Mouse (Mus musculus): Measurements from ENCODE around the gene Mob3a. TPM values are rescaled to one million over a fixed set of nuclear protein-coding genes. Genes with fewer than 3 reads are reported as not detected.

The Mob3a gene
- polyA plus RNA-seq, 1 experiment from 2014 or later = 61.5 TPM

DNA sequence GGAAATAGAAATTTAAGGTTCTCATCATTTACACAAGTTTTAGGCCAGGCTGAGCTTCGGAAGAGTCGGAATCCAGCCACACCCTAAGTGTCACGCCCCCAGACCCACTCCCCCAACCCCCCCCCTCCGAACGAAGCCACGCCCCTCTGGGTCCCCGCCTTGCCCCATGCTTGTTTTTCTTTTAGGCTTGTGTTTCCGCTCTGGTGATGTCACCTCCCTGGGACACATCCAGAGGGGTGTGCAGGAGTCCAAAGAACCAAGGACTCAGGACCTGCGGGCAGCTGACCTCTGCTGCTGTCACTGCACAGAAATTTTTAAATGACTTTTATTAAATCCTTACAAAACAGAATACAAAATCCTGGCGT lies 36.8 kb downstream of the Mob3a start:
- no peaks in the 10 kb centered on the region for H3K9me3 ChIP-seq
- no peak overlapping the region for H3K9ac ChIP-seq
- 18% methylated on average over 10 of the region's 10 CpGs for WGBS
- peak overlapping the region; percentile 16; the same call in 1 of the 2 replicates for H3K4me2 ChIP-seq (replicated peaks)
- H3K27ac ChIP-seq = no peak overlapping the region
- H3K36me3 ChIP-seq = peaks cover 48% of the 10 kb centered on the region
- H3K4me3 ChIP-seq = no peak overlapping the region
- H3K27me3 ChIP-seq (replicated peaks) = no peaks in the 10 kb centered on the region
- ATAC-seq (ENCODE audit: low FRiP score, low read depth) = no peak
- peaks cover 21% of the 10 kb centered on the region for H3K4me1 ChIP-seq

DNA sequence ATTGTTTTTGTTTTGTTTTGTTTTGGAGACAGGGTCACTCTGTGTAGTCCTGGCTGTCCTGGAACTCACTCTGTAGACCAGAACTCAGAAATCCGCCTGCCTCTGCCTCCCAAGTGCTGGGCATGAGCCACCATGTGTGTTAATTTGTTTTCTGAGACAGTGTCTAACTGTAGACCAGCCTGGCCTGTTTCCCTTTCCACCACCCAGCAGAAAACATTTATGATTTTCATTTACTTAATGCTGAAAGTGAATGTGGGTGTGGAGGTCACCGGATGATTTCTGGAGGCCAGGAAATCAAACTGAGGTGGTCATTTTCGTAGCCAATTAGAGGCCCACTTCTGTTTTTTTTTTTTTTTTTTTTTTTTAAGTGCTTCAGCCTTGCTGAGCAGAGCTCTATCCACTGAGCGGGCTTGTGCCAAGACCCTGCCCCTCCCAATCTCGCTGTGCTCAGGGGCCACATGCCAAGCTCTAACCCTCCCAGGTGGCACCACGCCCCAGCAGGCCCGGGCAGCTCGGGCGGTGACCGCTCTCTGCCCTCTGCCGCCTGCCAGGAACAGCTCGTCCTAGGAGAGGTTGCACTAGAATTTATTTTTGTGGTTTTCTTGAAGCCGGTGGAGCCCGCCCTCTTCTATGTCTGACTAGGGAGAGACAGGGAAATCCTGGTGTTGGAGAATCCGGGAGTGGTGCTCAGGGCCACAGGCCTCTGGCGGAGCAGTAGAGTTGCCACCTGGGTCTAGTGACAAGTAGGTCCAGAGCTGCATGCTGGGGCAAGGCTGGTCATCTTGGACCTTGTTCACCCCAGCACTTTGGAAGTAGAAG lies 37.4 kb downstream of the Mob3a start:
- 47% methylated on average over 16 of the region's 16 CpGs for WGBS
- Histone ChIP-seq H3K27ac (no peak overlapping the region), H3K4me2 (replicated peaks) (peak overlapping the region; percentile 16; the same call in 1 of the 2 replicates)

DNA sequence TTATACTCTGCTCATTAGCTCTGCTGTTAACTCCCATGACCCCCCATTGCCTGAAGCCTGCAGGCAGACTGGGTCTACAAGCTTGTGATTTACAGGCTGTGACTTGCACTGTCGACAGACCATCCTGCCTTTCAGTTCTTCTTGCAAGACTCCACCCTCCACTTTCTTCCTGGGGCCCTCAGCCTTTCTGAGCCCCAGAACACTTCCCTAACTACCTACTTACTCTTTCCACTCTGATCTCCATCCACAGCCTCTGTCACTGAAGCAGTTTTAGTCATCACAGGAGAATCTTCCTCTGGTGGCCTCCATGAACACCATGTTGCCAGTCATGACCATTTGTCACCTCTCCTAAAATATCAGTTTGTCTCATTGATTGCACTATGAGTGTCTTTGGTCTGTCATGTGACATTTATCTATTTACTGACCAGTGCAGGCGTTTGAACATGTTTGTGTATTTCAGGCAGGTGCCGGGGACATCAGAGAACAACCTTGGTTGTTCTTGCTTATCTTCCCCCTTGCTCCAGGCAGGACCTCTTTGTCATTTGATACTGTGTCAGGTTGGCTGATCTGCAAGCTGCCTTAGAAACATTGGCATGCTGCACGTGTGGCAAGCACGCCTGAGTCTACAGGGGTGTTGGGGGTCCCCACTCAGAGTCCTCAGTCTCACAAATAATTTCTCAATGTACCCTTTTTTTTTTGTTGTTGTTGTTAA lies 38.1 kb downstream of the Mob3a start:
- peaks cover 21% of the 10 kb centered on the region for H3K4me1 ChIP-seq

More for the DNA sequence above, 37.4 kb downstream of the Mob3a start:
- Histone ChIP-seq H3K9me3 (no peaks in the 10 kb centered on the region), H3K4me3 (no peak overlapping the region), H3K4me1 (peaks cover 21% of the 10 kb centered on the region), H3K27me3 (replicated peaks) (no peaks in the 10 kb centered on the region), H3K9ac (no peak overlapping the region), H3K36me3 (peaks cover 42% of the 10 kb centered on the region)
- no peak for ATAC-seq (ENCODE audit: low FRiP score, low read depth)

DNA sequence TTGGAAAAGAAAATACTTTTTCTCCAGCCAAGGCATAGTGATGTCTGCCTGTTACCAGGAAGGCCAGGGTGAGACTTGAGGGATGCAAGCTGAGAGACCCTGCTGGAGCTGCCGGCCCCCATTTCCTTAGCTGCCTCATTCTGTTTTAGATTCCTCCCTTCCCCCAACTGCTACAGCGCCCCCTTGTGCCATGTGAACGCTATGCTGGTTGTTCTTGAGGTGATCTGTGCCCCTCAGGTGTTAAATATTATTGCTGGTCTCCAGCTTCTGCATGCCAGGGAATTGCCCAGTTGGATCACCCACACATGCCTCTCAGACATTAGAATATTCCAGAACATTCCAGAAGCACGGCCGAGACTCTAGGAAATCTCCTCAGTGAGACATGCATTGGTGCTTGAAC lies 40.6 kb downstream of the Mob3a start:
- H3K27ac ChIP-seq = no peak overlapping the region
- H3K4me3 ChIP-seq = no peak overlapping the region
- no peak overlapping the region for H3K9ac ChIP-seq
- WGBS = 37% methylated on average over 5 of the region's 5 CpGs
- H3K4me2 ChIP-seq (replicated peaks) = no peak overlapping the region
- no peak for ATAC-seq (ENCODE audit: low FRiP score, low read depth)
- peaks cover 27% of the 10 kb centered on the region for H3K4me1 ChIP-seq
- H3K36me3 ChIP-seq = peaks cover 9% of the 10 kb centered on the region
- no peaks in the 10 kb centered on the region for H3K27me3 ChIP-seq (replicated peaks)
- no peaks in the 10 kb centered on the region for H3K9me3 ChIP-seq

More for the DNA sequence above, 38.1 kb downstream of the Mob3a start:
- Histone ChIP-seq H3K27me3 (replicated peaks) (no peaks in the 10 kb centered on the region), H3K36me3 (peaks cover 34% of the 10 kb centered on the region), H3K27ac (no peak overlapping the region), H3K4me2 (replicated peaks) (no peak overlapping the region), H3K9me3 (no peaks in the 10 kb centered on the region), H3K9ac (no peak overlapping the region), H3K4me3 (no peak overlapping the region)
- 56% methylated on average over 5 of the region's 5 CpGs for WGBS
- no peak for ATAC-seq (ENCODE audit: low FRiP score, low read depth)

DNA sequence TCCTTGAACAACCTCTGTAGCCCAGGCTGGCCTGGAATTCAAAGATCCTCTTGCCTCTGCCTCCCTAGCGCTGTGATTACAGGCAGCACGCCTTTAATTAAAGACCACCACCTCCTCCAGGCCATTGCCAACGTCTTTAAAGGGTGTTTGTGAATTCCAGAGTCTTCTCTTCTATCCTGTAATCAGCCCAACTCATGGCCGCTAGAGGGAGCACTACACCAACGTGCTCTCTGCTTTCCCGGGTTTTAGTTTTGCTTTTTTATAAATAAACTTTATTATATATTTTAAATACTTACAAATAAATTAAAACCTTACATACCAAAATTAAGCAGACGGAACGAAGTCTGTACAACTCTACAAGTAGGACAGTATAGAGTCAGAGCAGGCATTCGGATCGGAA lies 42.6 kb downstream of the Mob3a start:
- no peak overlapping the region for H3K4me2 ChIP-seq (replicated peaks)

DNA sequence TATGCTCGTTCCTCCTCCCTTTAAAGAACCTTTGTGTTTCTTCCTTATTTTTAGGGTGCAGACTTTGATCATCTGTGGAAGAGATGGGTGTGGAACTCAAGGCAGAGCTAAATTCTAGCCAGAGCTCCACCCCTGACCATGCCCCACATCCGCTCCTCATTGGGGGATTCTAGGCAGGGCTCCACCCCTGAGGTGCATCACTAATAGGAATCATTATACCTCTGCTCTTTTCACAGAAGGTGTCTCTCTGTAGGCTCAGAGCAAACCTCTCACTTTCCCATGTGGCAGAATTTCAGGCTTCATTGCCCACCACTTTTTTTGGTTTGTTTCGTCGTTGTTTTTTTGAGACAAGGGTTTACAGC lies 43.0 kb downstream of the Mob3a start:
- Histone ChIP-seq H3K9me3 (no peaks in the 10 kb centered on the region), H3K4me2 (replicated peaks) (no peak overlapping the region), H3K36me3 (no peaks in the 10 kb centered on the region), H3K27me3 (replicated peaks) (no peaks in the 10 kb centered on the region), H3K27ac (no peak overlapping the region), H3K4me3 (no peak overlapping the region), H3K4me1 (peaks cover 32% of the 10 kb centered on the region), H3K9ac (no peak overlapping the region)
- no peak for ATAC-seq (ENCODE audit: low FRiP score, low read depth)
- WGBS = 68% methylated on average over 4 of the region's 4 CpGs

More for the DNA sequence above, 42.6 kb downstream of the Mob3a start:
- Histone ChIP-seq H3K36me3 (no peaks in the 10 kb centered on the region), H3K4me1 (peaks cover 30% of the 10 kb centered on the region), H3K27me3 (replicated peaks) (no peaks in the 10 kb centered on the region), H3K9me3 (no peaks in the 10 kb centered on the region), H3K27ac (no peak overlapping the region), H3K4me3 (no peak overlapping the region), H3K9ac (no peak overlapping the region)
- WGBS = 18% methylated on average over 10 of the region's 10 CpGs
- no peak for ATAC-seq (ENCODE audit: low FRiP score, low read depth)

DNA sequence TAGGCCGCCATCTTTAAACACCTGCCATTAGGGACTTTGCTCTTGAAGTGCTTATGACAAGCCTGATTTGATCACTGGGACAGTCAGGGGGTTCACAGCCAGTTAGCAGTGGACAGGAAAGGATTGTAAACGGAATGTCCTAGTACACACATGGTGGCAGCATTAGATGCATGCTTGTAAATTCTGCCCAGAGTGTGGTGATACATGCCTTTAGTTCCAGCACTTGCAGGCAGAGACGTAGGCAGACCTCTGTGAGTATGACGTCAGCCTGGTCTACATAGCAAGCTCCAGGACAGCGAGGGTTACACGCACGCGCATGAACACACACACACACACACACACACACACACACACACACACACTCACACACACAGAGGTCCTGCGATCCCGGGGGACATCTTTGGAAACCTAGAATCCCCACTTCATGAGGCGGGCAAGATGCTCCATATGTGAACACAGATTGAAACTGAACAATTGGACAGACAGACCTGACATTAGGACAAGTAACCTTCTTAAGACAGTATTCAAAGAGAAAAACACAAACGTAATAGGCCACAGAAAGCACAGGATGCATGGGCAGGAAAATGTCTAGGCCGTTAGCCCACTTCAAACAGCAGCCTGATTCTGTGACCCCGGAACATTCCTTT lies 43.5 kb downstream of the Mob3a start:
- Histone ChIP-seq H3K27ac (no peak overlapping the region), H3K27me3 (replicated peaks) (no peaks in the 10 kb centered on the region), H3K4me2 (replicated peaks) (no peak overlapping the region), H3K36me3 (no peaks in the 10 kb centered on the region), H3K4me1 (peaks cover 29% of the 10 kb centered on the region), H3K9ac (no peak overlapping the region), H3K4me3 (no peak overlapping the region), H3K9me3 (no peaks in the 10 kb centered on the region)
- no peak for ATAC-seq (ENCODE audit: low FRiP score, low read depth)
- WGBS = 89% methylated on average over 14 of the region's 14 CpGs

DNA sequence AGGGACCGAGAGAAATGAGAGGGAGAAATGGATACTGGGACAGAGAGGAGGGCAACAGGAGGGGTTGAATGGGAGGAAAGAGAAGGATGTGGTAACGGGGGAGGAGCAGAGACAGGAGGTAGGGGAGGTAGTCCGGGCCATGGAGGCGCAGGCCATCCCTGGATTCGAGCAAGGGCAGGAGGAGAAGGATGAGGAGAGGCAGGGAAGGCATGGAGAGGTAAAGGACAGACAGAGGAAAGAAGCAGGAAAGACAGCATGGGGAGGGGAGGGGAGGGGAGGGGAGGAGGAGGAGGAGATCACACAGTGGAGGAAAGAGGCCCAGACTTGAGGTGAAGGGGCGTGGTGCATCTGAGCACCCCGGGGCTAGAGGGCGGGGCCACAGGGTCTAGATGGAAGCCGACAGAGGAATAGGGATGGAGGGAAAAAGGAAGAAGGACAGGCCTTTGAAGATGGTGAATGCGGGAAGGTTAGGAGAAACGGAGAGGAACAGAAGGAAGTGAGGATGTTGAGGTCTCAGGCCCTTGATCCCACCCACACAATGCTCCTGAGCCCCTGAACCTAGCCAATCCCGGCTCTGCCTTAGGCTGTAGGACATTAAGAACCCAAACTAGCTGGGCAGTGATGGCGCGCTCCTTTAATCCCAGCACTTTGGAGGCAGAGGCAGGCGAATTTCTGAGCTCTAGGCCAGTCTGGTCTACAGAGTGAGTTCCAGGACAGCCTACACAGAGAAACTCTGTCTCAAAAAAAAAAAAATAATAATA lies 44.7 kb downstream of the Mob3a start, which contains the start of gene Btbd2:
Btbd2 (minus strand) TSS at position 209 of the 761 bp plus-strand sequence.
- Histone ChIP-seq H3K36me3 (peaks cover 4% of the 10 kb centered on the region), H3K27me3 (replicated peaks) (no peaks in the 10 kb centered on the region)
- WGBS = 15% methylated on average over 15 of the region's 15 CpGs

DNA sequence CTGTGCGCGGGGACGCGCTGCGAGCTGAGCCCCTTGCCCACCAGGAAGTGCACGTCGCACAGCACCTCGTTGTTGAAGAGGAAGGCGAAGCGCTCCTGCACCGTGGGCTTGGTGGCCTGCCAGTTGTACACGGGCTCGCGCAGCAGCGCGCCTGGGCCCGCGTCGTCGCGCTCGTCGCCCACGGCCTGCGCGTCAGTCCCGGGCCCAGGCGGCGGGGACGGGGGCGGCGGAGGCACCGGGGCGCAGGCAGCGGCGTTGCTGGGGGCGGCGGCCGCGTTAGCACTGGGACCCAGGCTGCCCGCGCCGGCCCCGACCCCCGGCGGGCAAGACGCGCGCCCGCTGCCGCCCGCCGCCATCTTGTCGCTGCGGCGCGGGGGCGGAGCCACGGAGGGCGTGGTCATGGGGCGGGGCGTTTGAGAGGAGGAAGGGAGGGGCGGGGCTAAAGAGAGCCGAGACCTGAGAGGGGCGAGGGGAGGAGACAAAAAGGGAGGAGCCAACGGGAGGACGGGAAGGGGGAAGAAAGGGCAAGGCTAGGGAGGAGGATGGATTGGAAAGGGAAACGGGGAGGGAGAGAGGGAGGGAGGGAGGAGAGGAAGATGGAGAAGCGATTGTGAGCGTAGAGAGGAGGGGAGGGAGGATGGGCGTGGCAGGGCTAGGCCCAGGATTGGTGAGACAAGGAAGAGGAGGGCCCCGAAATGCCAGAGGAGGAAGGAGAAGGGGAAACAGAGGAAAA lies 45.5 kb downstream of the Mob3a start:
- under 1% methylated on average over 71 of the region's 72 CpGs for WGBS
- Histone ChIP-seq H3K4me1 (peaks cover 24% of the 10 kb centered on the region), H3K27ac (peak overlapping the region; percentile 58), H3K9ac (peak overlapping the region; percentile 96), H3K36me3 (peaks cover 6% of the 10 kb centered on the region), H3K9me3 (no peaks in the 10 kb centered on the region), H3K27me3 (replicated peaks) (no peaks in the 10 kb centered on the region), H3K4me2 (replicated peaks) (peak overlapping the region; percentile 98), H3K4me3 (peak overlapping the region; percentile 95)
- ATAC-seq (ENCODE audit: low FRiP score, low read depth) = peak; percentile 78

More for the DNA sequence above, 44.7 kb downstream of the Mob3a start, which contains the start of gene Btbd2:
- Histone ChIP-seq H3K4me3 (peak within 1 kb of the TSS; percentile 95), H3K4me1 (peaks cover 24% of the 10 kb centered on the region), H3K27ac (peak within 1 kb of the TSS; percentile 58), H3K9ac (peak within 1 kb of the TSS; percentile 96), H3K9me3 (no peaks in the 10 kb centered on the region), H3K4me2 (replicated peaks) (peak within 1 kb of the TSS; percentile 98)
- peak; percentile 63 for ATAC-seq (ENCODE audit: low FRiP score, low read depth)

DNA sequence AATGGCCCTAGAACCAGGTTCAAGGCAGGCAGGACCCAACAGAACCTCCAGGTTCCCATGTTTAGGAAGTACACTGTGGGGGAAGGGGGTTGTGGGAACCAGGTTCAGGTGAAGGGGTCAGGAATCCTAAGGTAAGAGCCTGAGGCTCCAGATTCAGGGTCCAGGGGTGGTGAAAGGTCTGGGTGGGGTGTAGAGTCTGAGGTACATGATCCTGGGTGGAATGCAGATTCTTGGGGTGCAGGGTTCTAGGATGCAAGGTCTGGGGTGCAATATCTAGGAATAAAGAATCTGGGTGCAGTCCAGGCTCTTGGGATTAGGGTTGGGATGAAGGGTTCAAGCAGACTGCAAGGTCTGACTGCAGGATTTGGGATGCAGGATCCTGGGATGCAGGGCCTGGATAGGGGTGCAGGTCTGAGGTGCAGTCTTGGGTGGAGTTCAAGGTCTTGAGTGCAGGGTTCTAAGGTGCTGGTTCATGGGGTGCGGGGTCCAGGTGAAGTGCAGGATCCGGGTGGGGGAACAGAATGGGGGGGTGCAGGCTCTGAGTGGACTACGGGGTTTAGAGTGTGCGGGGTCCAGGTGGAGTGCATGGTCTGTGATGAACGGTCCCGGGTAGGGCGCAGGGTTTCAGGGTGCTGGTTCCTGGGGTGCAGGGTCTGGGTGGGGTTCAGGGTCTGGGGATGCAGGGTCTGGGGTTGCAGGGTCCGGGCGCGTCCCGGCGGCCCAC lies 46.2 kb downstream of the Mob3a start:
- ATAC-seq (ENCODE audit: low FRiP score, low read depth) = peak; percentile 60
- peak overlapping the region; percentile 58 for H3K27ac ChIP-seq
- 4% methylated on average over 12 of the region's 12 CpGs for WGBS
- H3K36me3 ChIP-seq = peaks cover 6% of the 10 kb centered on the region
- peak overlapping the region; percentile 95 for H3K4me3 ChIP-seq
- H3K9me3 ChIP-seq = no peaks in the 10 kb centered on the region
- peak overlapping the region; percentile 98 for H3K4me2 ChIP-seq (replicated peaks)
- H3K9ac ChIP-seq = peak overlapping the region; percentile 96
- no peaks in the 10 kb centered on the region for H3K27me3 ChIP-seq (replicated peaks)
- peaks cover 24% of the 10 kb centered on the region for H3K4me1 ChIP-seq

DNA sequence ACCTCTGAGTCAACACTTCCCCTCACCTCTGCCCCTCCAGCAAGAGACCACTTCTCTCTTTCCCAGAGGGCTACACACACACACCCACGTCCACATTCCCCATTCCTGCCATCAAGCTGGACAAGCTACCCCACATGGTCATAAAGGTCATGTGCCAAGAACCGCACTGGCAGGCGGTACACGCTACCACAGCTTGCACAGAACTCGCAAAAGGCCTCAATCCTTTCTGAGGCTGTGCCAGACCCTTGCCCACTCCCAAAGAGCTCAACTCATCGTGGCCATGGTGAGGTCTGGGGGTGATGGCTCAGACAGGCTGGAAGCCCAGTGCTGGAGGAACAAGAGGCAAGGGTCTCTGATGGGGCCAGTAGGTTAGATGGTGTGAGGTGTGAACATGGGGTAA lies 46.9 kb downstream of the Mob3a start:
- peak overlapping the region; percentile 23; the same call in 1 of the 2 replicates for H3K9ac ChIP-seq
- H3K4me3 ChIP-seq = no peak overlapping the region
- peak overlapping the region; percentile 98 for H3K4me2 ChIP-seq (replicated peaks)
- no peaks in the 10 kb centered on the region for H3K9me3 ChIP-seq
- no peaks in the 10 kb centered on the region for H3K27me3 ChIP-seq (replicated peaks)
- peaks cover 24% of the 10 kb centered on the region for H3K4me1 ChIP-seq
- 90% methylated on average over 6 of the region's 6 CpGs for WGBS
- H3K27ac ChIP-seq = no peak overlapping the region
- H3K36me3 ChIP-seq = peaks cover 6% of the 10 kb centered on the region
- ATAC-seq (ENCODE audit: low FRiP score, low read depth) = no peak
